Mouse (Mus musculus) myocyte (in vitro differentiated cells): ENCODE measurements around the gene Atf7. TPM values are rescaled to one million over a fixed set of nuclear protein-coding genes. Genes with fewer than 3 reads are reported as not detected.

Source experiments
- H3K27me3 ChIP-seq: one replicate; pipeline ENCODE4 v1.6.1; 2011; ENCODE audit not compliant: control insufficient read depth, insufficient read depth, insufficient read length
- H3K36me3 ChIP-seq: one replicate; pipeline ENCODE4 v1.6.1; 2011; ENCODE audit not compliant: control insufficient read depth, insufficient read depth
- H3K4me2 ChIP-seq: one replicate; pipeline ENCODE4 v1.6.1; 2011; ENCODE audit warnings: low read depth, control low read depth
- H3K4me3 ChIP-seq: one replicate; pipeline ENCODE4 v1.5.1; 2011; ENCODE audit warnings: mild to moderate bottlenecking, control low read depth, moderate library complexity
- H3K79me2 ChIP-seq: one replicate; pipeline ENCODE4 v1.6.1; 2011; ENCODE audit not compliant: control insufficient read depth, insufficient read depth
- H3ac ChIP-seq: one replicate; pipeline ENCODE4 v1.6.1; 2011; ENCODE audit not compliant: control insufficient read depth, insufficient read length
- CEBPB ChIP-seq: IDR thresholded peaks from 2 replicates; pipeline ENCODE4 v1.6.1; 2011; ENCODE audit warnings: mild to moderate bottlenecking, moderate library complexity; ENCODE audit not compliant: poor library complexity, insufficient read depth, severe bottlenecking
- E2F4 ChIP-seq: IDR thresholded peaks from one replicate; pipeline ENCODE4 v1.6.1; 2011; ENCODE audit warnings: mild to moderate bottlenecking, control low read depth, moderate library complexity; ENCODE audit not compliant: insufficient read depth
- MAX ChIP-seq: IDR thresholded peaks from one replicate; pipeline ENCODE4 v1.6.1; 2011; ENCODE audit warnings: low read depth, mild to moderate bottlenecking, control low read depth
- MYOD1 ChIP-seq, 3 experiments: IDR thresholded peaks; one replicate each; pipeline ENCODE4 v1.6.1; 2011; ENCODE audit warnings: control low read depth in 2 of 3, low read depth in 2 of 3, mild to moderate bottlenecking in 2 of 3, moderate library complexity in 1 of 3; ENCODE audit not compliant: insufficient read length in 2 of 3, control insufficient read depth in 1 of 3
- MYOG ChIP-seq, 3 experiments: IDR thresholded peaks; one replicate each; pipeline ENCODE4 v1.6.1; 2011; ENCODE audit warnings: control low read depth in 2 of 3, low read depth in 2 of 3, mild to moderate bottlenecking in 2 of 3; ENCODE audit not compliant: insufficient read length in 2 of 3, control insufficient read depth in 1 of 3, insufficient read depth in 1 of 3
- POLR2A ChIP-seq: IDR thresholded peaks from one replicate; pipeline ENCODE4 v1.6.1; 2011; ENCODE audit warnings: low read depth, mild to moderate bottlenecking, control low read depth, moderate library complexity; ENCODE audit not compliant: insufficient read length
- POLR2AphosphoS2 ChIP-seq: IDR thresholded peaks from one replicate; pipeline ENCODE4 v1.6.1; 2011; ENCODE audit warnings: low read depth, control low read depth; ENCODE audit not compliant: insufficient read length
- REST ChIP-seq: IDR thresholded peaks from one replicate; pipeline ENCODE4 v1.6.1; 2011; ENCODE audit warnings: mild to moderate bottlenecking, control low read depth, moderate library complexity; ENCODE audit not compliant: insufficient read depth, insufficient read length
- SRF ChIP-seq: IDR thresholded peaks from one replicate; pipeline ENCODE4 v1.6.1; 2011; ENCODE audit warnings: low read depth; ENCODE audit not compliant: control insufficient read depth, insufficient read length
- TCF12 ChIP-seq: IDR thresholded peaks from one replicate; pipeline ENCODE4 v1.6.1; 2011; ENCODE audit warnings: mild to moderate bottlenecking, control low read depth; ENCODE audit not compliant: poor library complexity, insufficient read depth, severe bottlenecking
- TCF3 ChIP-seq: IDR thresholded peaks from one replicate; pipeline ENCODE4 v1.6.1; 2011; ENCODE audit warnings: low read depth, control low read depth; ENCODE audit not compliant: insufficient read length
- USF1 ChIP-seq: IDR thresholded peaks from one replicate; pipeline ENCODE4 v1.6.1; 2011; ENCODE audit warnings: low read depth, mild to moderate bottlenecking, control low read depth, moderate library complexity
- polyA plus RNA-seq: library from polyadenylated mRNA; unstranded; fragments of >200 nt; fragmentation: generic; extraction: Trizol; gene quantifications from one replicate; pipeline ENCODE4 v1.2.1, GENCODE M21; 2012; ENCODE audit warnings: missing spikeins

The Atf7 gene
- polyA plus RNA-seq, 1 experiment = 33.7 TPM

DNA sequence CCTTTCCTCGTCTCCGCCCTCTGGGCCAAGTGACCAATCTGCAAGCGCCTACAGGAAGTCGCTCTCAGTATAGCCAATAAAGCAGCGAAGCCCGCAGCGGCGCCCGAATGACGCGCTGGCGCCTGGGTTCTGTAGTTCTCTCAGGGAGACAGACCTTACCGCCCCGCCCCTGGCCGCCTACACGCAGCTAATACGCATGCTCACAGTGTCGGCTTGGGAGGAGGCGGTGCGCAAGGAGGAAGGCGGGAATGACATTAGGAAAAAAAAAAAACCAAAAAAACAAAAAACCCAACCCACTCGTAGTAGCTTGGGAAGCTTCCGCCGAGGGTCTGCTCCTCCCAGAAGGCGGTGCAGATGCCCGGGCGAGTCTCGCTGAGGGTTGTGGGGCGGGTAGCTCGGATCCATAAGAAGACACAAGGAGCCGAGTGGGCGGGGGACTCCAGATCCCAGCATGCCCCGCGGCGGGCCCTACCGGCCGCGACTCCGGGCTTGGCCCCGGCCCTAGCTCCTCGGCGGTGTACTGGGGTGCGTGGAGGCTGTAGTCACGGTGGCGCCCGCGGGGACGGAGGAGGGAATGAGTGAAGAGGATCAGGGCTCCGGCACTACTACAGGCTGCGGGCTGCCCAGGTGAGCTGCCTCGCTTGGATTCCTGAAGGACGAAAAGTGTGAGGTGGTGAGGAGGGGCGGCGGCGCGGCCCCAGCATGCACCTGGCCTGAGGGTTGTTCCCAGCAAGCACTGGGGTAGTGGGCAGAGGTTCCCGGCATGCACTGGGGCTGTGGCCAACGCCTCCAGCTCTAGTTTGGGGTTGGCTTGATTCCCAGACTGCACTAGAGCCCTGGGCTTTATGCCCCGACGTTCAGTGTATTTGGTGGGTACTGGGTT is 107.0 kb downstream of the Atf7 start, which contains the start of gene Tarbp2:
Tarbp2 (plus strand) TSS at position 217 of the 883 bp plus-strand sequence.
- H3K4me3 ChIP-seq = peak within 1 kb of the TSS; percentile 56
- H3K4me2 ChIP-seq = peak within 1 kb of the TSS; percentile 100
- H3K79me2 ChIP-seq = peaks cover 29% of the 10 kb centered on the region
- H3K27me3 ChIP-seq = no peaks in the 10 kb centered on the region
- H3ac ChIP-seq = peak within 1 kb of the TSS; percentile 37
- TF ChIP-seq MAX (no peak), E2F4 (peak; percentile 76), POLR2AphosphoS2 (peak; percentile 98), MYOG (IDR thresholded peaks at IDR 0.05; ENCODE audit: control insufficient read depth in 1 of 3, insufficient read depth in 1 of 3, insufficient read length in 2 of 3, low read depth in 2 of 3) (peak in 2 of 3 experiments; percentile 57 to 78), POLR2A (peak; percentile 81), TCF3 (no peak), SRF (peak; percentile 63), MYOD1 (IDR thresholded peaks at IDR 0.05; ENCODE audit: control insufficient read depth in 1 of 3, insufficient read length in 2 of 3, low read depth in 2 of 3) (peak in 2 of 3 experiments; percentile 65 to 71), CEBPB (no peak), REST (no peak), USF1 (no peak)
- peaks cover 10% of the 10 kb centered on the region for H3K36me3 ChIP-seq

DNA sequence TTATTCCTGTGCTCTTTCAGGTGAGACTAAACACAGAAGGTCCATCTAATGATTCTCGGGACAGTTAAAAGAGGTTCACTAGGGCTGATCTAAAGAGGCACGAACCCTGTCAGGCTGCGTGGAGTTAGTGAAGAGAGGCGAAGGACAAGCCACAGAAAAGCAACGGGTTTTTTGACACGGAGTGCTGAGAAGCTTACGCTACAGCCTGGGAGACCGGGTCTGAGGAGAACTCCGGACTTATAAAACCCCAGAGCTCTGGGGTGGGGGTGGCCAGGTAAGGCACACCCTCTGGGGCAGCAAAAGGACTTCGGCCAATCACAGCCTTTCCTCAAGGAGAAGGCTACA is 107.7 kb downstream of the Atf7 start:
- Histone ChIP-seq H3K36me3 (peaks cover 9% of the 10 kb centered on the region), H3ac (peak overlapping the region; percentile 37), H3K4me3 (peak overlapping the region; percentile 56), H3K79me2 (peaks cover 29% of the 10 kb centered on the region), H3K27me3 (no peaks in the 10 kb centered on the region), H3K4me2 (peak overlapping the region; percentile 100)
- TF ChIP-seq POLR2A (peak; percentile 65), MYOG (IDR thresholded peaks at IDR 0.05; ENCODE audit: control insufficient read depth in 1 of 3, insufficient read depth in 1 of 3, insufficient read length in 2 of 3, low read depth in 2 of 3) (no peak), TCF3 (no peak), USF1 (no peak), MAX (no peak), POLR2AphosphoS2 (peak; percentile 43), MYOD1 (IDR thresholded peaks at IDR 0.05; ENCODE audit: control insufficient read depth in 1 of 3, insufficient read length in 2 of 3, low read depth in 2 of 3) (no peak), SRF (peak; percentile 51), TCF12 (no peak), REST (no peak), CEBPB (no peak), E2F4 (no peak)

DNA sequence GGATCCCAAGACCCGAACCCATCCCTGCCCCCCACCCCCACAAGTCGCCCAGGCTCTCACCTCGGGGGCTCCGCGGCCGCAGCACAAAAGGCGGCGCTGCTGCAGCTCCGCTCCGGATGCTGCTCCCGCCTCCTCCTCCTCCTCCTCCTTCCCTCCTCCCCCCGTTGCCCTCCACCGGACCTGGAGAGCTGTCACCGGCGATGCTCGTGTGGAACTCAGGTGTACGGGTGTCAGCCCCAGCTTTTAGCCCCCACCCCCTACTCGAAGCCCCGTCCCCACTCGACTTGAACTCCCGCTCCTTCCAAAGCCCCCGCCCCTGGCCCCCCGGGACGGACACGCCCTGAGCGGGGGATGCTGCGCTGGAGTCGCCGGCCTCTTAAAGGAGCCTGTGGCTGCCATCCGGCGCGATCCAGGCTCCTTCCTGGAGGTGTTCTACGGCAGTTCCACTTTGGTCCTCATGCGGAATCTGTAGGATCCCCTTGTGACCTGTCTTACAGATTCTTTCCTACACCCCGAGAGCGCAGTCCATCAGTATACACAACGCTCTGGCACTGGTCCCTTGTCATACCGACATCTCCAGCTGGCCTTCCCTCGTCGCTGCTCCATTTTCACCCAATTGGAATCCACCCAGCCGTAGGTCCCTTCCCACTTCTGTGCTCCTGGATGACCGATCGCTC is 108.4 kb downstream of the Atf7 start, which contains the start of gene Map3k12:
Map3k12 (minus strand) TSS at position 337 of the 677 bp plus-strand sequence.
- peaks cover 29% of the 10 kb centered on the region for H3K79me2 ChIP-seq
- no peaks in the 10 kb centered on the region for H3K27me3 ChIP-seq
- H3K36me3 ChIP-seq = peaks cover 3% of the 10 kb centered on the region
- peak within 1 kb of the TSS; percentile 100 for H3K4me2 ChIP-seq
- peak within 1 kb of the TSS; percentile 56 for H3K4me3 ChIP-seq
- TF ChIP-seq POLR2AphosphoS2 = peak; percentile 60
- no peak for TF ChIP-seq TCF12
- peak; percentile 46 for TF ChIP-seq POLR2A
- H3ac ChIP-seq = peak within 1 kb of the TSS; percentile 37

DNA sequence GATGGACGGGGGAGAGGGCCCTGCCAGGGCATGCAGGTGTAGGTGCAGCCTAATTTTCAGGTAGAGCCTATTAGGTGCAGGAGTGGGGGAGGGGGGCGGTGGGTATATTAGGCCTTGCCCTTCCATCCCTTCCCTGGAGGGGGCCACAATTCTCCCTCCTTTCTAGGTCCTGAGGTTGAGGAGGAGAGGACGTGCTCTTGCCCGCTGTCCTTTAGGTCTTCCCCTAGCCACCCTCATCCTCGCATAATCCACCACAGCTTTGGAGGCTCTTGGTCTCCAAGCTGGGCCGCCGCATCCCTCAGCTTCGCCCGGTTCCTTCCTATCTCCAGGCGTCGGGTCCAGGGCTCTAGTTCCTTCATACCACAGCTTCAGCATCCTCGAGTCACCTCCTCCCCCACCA is 109.0 kb downstream of the Atf7 start:
- TF ChIP-seq MYOD1 (IDR thresholded peaks at IDR 0.05; ENCODE audit: control insufficient read depth in 1 of 3, insufficient read length in 2 of 3, low read depth in 2 of 3) (no peak), MYOG (IDR thresholded peaks at IDR 0.05; ENCODE audit: control insufficient read depth in 1 of 3, insufficient read depth in 1 of 3, insufficient read length in 2 of 3, low read depth in 2 of 3) (no peak), MAX (no peak), CEBPB (no peak), SRF (no peak), POLR2AphosphoS2 (no peak), E2F4 (no peak), POLR2A (no peak), TCF3 (no peak), TCF12 (no peak)
- H3K4me3 ChIP-seq = peak overlapping the region; percentile 56
- peaks cover 27% of the 10 kb centered on the region for H3K79me2 ChIP-seq

More for the DNA sequence above, 109.0 kb downstream of the Atf7 start:
- Histone ChIP-seq H3K4me2 (peak overlapping the region; percentile 100), H3ac (peak overlapping the region; percentile 37), H3K36me3 (no peaks in the 10 kb centered on the region), H3K27me3 (no peaks in the 10 kb centered on the region)
